Mouse (Mus musculus) heart, adult 2 months (tissue): ENCODE data around the gene Gfm1.

Experiments
- CTCF ChIP-seq: fragments of 200-600 bp; IDR thresholded peaks from 2 replicates; pipeline ENCODE4 v1.8.1; 2022; ENCODE audit warnings: antibody characterized with exemption, mild to moderate bottlenecking, moderate library complexity
- EP300 ChIP-seq: fragments of 200-500 bp; IDR thresholded peaks from 2 replicates; pipeline ENCODE4 v1.6.1; 2011; ENCODE audit warnings: low read depth, low read length, control low read depth; ENCODE audit not compliant: insufficient read depth
- POLR2A ChIP-seq: fragments of 200-500 bp; IDR thresholded peaks from 2 replicates; pipeline ENCODE4 v1.6.1; 2011; ENCODE audit warnings: mild to moderate bottlenecking, low read depth, low read length, control low read depth; ENCODE audit not compliant: insufficient read depth

DNA sequence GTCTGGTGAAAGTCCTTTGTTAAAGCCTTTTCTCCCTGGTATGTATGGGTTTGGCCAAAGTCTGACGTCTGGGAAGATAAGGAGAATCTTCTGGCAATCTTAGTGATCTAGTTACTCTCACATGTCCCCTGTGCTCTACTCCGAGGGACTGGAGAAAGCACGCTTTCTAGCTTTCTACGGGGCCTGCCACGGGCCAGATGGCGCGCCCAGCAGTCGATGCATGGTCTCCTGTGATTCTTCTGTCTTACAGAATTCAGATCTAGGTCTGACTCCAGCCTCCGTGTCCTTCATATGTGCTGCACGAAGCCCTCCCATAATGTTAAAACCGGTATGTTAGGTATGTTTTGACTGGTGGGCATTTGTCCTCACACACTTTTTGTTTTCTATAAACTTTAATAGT is 49.9 kb downstream of the Gfm1 start:
- no peak for TF ChIP-seq EP300
- no peak for TF ChIP-seq CTCF
- TF ChIP-seq POLR2A, result no peak
